ENCODE assay signal across 8 mouse cellular contexts in genomic region chr7:108933794-108934731, GRCm38 (mm10). TPM values are rescaled to one million over a fixed set of nuclear protein-coding genes. Genes with fewer than 3 reads are reported as not detected.
A peak's percentile ranks its signal among the peaks of the same experiment; 100 is the strongest.
DNase-seq lines count a peak whose midpoint lies in the region; ATAC-seq lines count a peak whose summit lies in the region.

Eif3f (plus strand) TSS chr7:108934417.

- H3K4me1 ChIP-seq in intestine, embryonic 14.5 days (replicated peaks; ENCODE audit: control insufficient read depth, insufficient read depth, low read length), result peaks cover 12% of the 10 kb centered on the region

- DNase-seq in adrenal gland, adult 18-20 months (ENCODE audit: low spot score in 2 of 2), result peak; percentile 88 to 94
- peak; percentile 94 for DNase-seq in embryo, embryonic 11 days
- DNase-seq in gastrocnemius, postnatal 25 days, result peak; percentile 90
- peak; percentile 96 for DNase-seq in intestine, embryonic 14.5 days (ENCODE audit: low spot score)
- DNase-seq in left cerebral cortex, postnatal 14 days (ENCODE audit: low spot score in 2 of 2), result peak; percentile 97 to 99
- DNase-seq in mesoderm, embryonic 11.5 days (ENCODE audit: low read depth, low spot score), result peak; percentile 98
- DNase-seq in right cerebral cortex, postnatal 36 days (ENCODE audit: low spot score in 2 of 2), result peak; percentile 94 to 95
- peak; percentile 93 for DNase-seq in yolk sac, embryonic 10.5 days (ENCODE audit: low spot score)

- H3K27ac ChIP-seq in intestine, embryonic 14.5 days (ENCODE audit: low read depth), result peak within 1 kb of the TSS; percentile 73; the same call in 1 of the 2 replicates

- ATAC-seq in intestine, embryonic 14.5 days (replicated peaks; ENCODE audit: low FRiP score, low TSS enrichment, low read depth), result peak; percentile 99

- no peaks in the 10 kb centered on the region for H3K27me3 ChIP-seq in intestine, embryonic 14.5 days (replicated peaks; ENCODE audit: control insufficient read depth, insufficient read depth, low read length)

- H3K36me3 ChIP-seq in intestine, embryonic 14.5 days (ENCODE audit: control insufficient read depth, insufficient read depth, low read length), result peaks cover 26% of the 10 kb centered on the region

- WGBS in intestine, embryonic 14.5 days, result 2% methylated on average over 50 of the region's 50 CpGs

- H3K9me3 ChIP-seq in intestine, embryonic 14.5 days (ENCODE audit: control insufficient read depth, low read length), result no peaks in the 10 kb centered on the region

- H3K4me2 ChIP-seq in intestine, embryonic 14.5 days (ENCODE audit: low read length), result peak within 1 kb of the TSS; percentile 96

- peak within 1 kb of the TSS; percentile 98 for H3K4me3 ChIP-seq in intestine, embryonic 14.5 days (ENCODE audit: low read depth, low read length)

- H3K9ac ChIP-seq in intestine, embryonic 14.5 days (ENCODE audit: low read length), result peak within 1 kb of the TSS; percentile 92

- intact Hi-C loops in left cerebral cortex, postnatal 14 days (cut with DNase I), result loop anchor here (5.0 kb wide), 1 partner anchor 117 kb away; no protein-coding TSS in a partner anchor

RNA-seq across cellular contexts. Expression of gene Eif3f, which starts in this region (rescaled TPM):
- 100 to 1,000 TPM; 111 to 160 TPM for total RNA-seq in adrenal gland, adult 18-20 months (2021)
- 10 to 100 TPM; 86.5 to 98.1 TPM for total RNA-seq in gastrocnemius, postnatal 25 days (2021)
- polyA plus RNA-seq in intestine, embryonic 14.5 days (2014; fragmentation: Nextera tagmentation; extraction: Ambion mirVana), result 113 and 116 TPM in 2 replicates
- total RNA-seq in left cerebral cortex, postnatal 14 days (2021), result 10 to 100 TPM; 97.5 to 98.9 TPM

Comparison
In these comparisons a context has a peak if more than half of its experiments do, and no peak if none do; other contexts are left out.
1. Peak in every context shown above with its lines: DNase-seq, ATAC-seq, H3K4me3 ChIP-seq and H3K27ac ChIP-seq.